Mouse (Mus musculus): Measurements from ENCODE around the gene Inip. TPM values are rescaled to one million over a fixed set of nuclear protein-coding genes. Genes with fewer than 3 reads are reported as not detected.

Gene Inip
- polyA plus RNA-seq, 1 experiment from 2014 or later, result 86.7 TPM

DNA sequence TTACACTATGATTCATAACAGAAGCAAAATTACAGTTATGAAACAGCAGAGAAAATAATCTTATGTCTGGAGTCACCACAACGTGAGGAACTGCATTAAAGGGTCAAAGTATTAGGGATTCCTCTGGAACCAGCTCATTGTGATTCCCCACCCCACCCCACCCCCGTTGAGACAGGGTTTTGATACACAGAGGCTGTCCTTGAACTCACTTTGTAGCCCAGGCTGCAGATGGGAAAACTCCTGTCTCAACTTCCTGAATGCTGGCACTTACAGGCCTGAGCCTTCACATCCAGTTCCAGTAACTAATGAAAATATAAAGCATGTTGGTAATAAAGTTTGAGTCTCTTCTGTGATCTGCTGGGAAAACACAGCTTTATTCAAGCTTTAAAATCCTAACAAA, 16.0 kb downstream of the Inip start:
- Histone ChIP-seq H3K27ac (no peak overlapping the region), H3K36me3 (0 out of 2 replicates have a peak, but pooled peaks cover 5% of the 10 kb centered on the region), H3K4me3 (no peak overlapping the region), H3K27me3 (ENCODE audit: insufficient read depth, poor library complexity, severe bottlenecking) (no peaks in the 10 kb centered on the region), H3K4me1 (replicated peaks) (peaks cover 14% of the 10 kb centered on the region), H3K9me3 (no peaks in the 10 kb centered on the region)
- no peak for DNase-seq (ENCODE audit: low spot score)
- WGBS, result 25% methylated on average over 2 of the region's 2 CpGs

DNA sequence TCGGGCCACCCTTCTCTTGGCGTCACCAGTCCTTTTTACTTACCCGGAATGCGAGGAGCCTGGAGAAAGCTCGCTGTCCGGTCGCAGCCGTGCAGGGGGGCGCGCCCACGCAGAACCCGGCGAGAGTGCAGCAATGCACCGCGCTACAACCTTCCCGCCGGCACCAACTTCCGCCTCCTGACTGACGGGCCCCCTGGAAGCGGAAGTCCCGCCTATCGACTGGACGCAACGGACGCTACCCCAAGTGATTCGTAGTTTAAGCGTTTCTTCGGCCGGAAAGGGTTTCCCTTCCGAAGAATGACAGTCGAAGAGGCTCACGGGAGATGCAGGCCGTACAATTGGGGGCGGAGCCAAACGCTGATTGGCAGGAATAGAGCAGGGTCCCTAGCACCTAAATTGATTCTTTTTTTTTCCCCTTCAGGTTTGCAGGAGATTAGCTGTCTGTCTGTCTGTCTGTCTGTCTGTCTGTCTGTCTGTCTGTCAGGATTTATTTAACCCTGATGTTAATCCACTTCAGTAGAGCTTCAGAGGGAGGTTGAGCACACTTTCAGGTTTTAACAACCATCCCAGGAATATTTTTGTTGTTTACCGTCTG, 17.6 kb downstream of the Inip start:
- Histone ChIP-seq H3K27me3 (ENCODE audit: insufficient read depth, poor library complexity, severe bottlenecking) (no peaks in the 10 kb centered on the region), H3K9me3 (no peaks in the 10 kb centered on the region), H3K4me3 (peak overlapping the region; percentile 92), H3K4me1 (replicated peaks) (peaks cover 14% of the 10 kb centered on the region), H3K36me3 (peaks cover 14% of the 10 kb centered on the region), H3K27ac (peak overlapping the region; percentile 94)
- WGBS, result 1% methylated on average over 36 of the region's 36 CpGs
- peak; percentile 97 for DNase-seq (ENCODE audit: low spot score)

DNA sequence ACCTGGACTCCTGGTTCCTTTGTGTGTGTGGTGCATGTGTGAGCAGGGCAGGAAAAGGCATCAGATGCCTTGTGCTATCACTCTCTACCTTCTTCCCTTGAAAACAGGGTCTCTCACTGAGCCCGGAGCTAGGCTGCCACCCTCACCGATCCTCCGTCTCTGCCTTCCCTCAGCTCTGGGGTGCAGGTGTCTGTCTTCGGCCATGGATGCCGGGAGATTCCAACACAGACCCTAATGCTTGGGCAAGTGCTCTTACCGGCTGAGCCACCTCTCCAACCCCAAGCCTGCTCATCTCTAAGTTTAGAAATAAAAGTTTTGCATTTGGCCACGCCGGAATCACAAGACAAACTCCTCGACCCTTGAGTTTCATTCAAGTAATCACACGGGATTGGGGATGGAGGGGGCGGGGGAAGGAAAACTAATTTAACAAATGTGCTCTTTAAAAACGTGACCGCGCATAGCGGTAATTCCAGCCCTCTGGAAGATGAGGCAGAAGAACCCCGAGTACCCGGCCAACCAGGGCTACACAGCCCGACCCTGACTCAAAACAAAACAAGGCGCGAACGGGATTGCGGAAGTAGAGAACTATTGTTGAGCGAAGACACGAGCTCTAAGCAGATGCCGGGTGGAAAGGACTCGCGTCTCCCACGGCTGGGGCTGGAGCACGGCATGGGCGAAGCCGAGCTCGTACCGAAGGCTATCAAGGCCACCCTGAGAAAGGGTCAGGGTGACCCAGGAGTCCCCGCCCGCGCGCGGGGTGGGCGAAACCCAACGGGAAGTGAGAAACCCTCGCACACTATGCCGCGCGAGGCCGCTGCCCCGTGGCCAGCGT, 18.3 kb downstream of the Inip start:
- H3K4me1 ChIP-seq (replicated peaks), result peaks cover 14% of the 10 kb centered on the region
- H3K27ac ChIP-seq, result peak overlapping the region; percentile 94
- no peaks in the 10 kb centered on the region for H3K9me3 ChIP-seq
- WGBS, result under 1% methylated on average over 47 of the region's 47 CpGs
- H3K36me3 ChIP-seq, result peaks cover 21% of the 10 kb centered on the region
- H3K4me3 ChIP-seq, result peak overlapping the region; percentile 92
- DNase-seq (ENCODE audit: low spot score), result peak; percentile 47
- H3K27me3 ChIP-seq (ENCODE audit: insufficient read depth, poor library complexity, severe bottlenecking), result no peaks in the 10 kb centered on the region

DNA sequence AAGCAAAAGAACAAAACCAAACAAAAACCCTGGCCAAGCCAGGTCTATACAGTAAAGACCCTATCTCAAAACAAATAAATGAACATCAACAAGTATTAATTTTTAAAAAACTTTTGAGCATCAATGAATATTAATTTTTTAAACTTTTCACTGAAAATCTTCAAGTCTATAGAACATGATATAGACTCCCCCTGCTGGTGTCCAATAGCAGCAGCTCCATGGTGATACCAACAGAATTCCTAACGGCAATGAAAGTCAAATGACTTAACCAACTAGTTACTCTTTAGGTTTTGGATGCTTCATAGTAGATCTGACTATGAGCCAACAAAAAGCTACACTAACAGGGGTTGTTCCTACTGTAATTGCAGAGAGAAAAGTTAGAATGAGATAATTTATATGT, 20.8 kb downstream of the Inip start:
- no peak for DNase-seq (ENCODE audit: low spot score)
- WGBS, result 45% methylated on average over 1 of the region's 1 CpGs
- peaks cover 14% of the 10 kb centered on the region for H3K4me1 ChIP-seq (replicated peaks)
- no peak overlapping the region for H3K4me3 ChIP-seq
- no peaks in the 10 kb centered on the region for H3K9me3 ChIP-seq
- no peak overlapping the region for H3K27ac ChIP-seq
- H3K27me3 ChIP-seq (ENCODE audit: insufficient read depth, poor library complexity, severe bottlenecking), result no peaks in the 10 kb centered on the region
- H3K36me3 ChIP-seq, result peaks cover 42% of the 10 kb centered on the region

DNA sequence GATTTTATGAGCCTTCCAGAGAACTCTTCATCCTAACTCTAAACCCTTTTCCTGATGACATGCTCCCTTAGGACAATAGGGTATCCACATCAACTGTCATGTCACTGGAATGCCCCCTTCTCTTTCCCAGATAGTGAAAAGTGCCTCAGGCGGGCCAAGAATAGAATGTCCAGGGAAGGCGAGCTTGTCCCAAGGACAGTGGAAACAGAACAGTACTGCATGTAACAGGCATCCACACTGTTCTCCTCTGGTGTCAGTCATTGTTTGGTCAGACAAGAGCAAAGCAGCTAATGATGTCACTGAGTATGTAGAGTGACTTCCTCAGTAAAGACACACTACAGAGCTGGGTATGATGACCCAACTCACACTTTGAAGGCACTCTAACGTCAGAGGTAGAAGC, 23.6 kb downstream of the Inip start:
- H3K36me3 ChIP-seq, result peaks cover 64% of the 10 kb centered on the region
- no peaks in the 10 kb centered on the region for H3K27me3 ChIP-seq (ENCODE audit: insufficient read depth, poor library complexity, severe bottlenecking)
- H3K4me3 ChIP-seq, result no peak overlapping the region
- no peaks in the 10 kb centered on the region for H3K9me3 ChIP-seq
- no peak for DNase-seq (ENCODE audit: low spot score)
- H3K27ac ChIP-seq, result no peak overlapping the region
- peaks cover 24% of the 10 kb centered on the region for H3K4me1 ChIP-seq (replicated peaks)
- whole genome bisulfite sequencing, result 82% methylated on average over 3 of the region's 3 CpGs

DNA sequence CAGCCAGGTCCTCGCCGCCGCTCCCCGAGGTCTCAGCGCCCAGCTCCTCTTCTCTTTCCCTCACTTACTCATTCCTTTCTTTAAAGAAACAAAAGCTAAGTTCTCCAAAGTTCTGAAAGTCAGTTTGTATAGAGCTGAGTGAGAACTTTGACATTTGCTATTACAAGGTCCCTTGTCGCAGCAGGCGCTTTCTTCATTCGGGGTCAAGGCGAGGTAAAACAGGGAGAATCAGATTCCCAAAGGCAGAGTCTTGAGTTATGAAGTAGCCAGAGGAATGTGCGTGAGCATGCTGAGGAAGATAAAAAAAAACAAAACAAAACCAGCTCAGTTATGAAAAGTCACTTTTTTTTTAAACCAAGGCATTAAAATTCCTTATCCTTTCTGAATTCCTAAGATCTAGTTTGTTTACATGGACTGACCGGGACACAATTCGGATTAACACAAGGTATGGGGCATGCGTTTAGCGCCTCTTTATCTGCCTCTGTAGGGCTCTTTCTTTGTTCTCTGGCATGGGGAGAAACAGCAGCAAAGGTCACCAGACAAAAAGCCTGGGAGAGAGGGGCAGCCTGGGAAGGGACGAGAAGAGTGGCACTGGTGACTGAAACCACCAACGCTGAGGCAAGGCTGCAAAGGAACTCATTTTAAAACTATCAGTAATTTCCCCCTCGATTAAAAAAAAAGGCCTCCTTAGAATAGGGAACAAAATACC, 29.1 kb downstream of the Inip start:
- WGBS, result 42% methylated on average over 17 of the region's 17 CpGs
- peak overlapping the region; percentile 80 for H3K27ac ChIP-seq
- H3K4me3 ChIP-seq, result no peak overlapping the region
- peaks cover 77% of the 10 kb centered on the region for H3K36me3 ChIP-seq
- no peaks in the 10 kb centered on the region for H3K9me3 ChIP-seq
- H3K27me3 ChIP-seq (ENCODE audit: insufficient read depth, poor library complexity, severe bottlenecking), result no peaks in the 10 kb centered on the region
- peaks cover 21% of the 10 kb centered on the region for H3K4me1 ChIP-seq (replicated peaks)
- peak; percentile 47 for DNase-seq (ENCODE audit: low spot score)

- H3K27me3 ChIP-seq (ENCODE audit: insufficient read depth, poor library complexity, severe bottlenecking), result no peaks in the 10 kb centered on the region
- H3K27ac ChIP-seq, result no peak overlapping the region
- no peak overlapping the region for H3K4me3 ChIP-seq
- no peaks in the 10 kb centered on the region for H3K9me3 ChIP-seq
- DNase-seq (ENCODE audit: low spot score), result no peak
- 95% methylated on average over 2 of the region's 2 CpGs for WGBS
- H3K4me1 ChIP-seq (replicated peaks), result peaks cover 26% of the 10 kb centered on the region
- peaks cover 40% of the 10 kb centered on the region for H3K36me3 ChIP-seq
Observed at GRCm38 (mm10) chr4:59767717-59768116, 33.7 kb downstream of the Inip start.

DNA sequence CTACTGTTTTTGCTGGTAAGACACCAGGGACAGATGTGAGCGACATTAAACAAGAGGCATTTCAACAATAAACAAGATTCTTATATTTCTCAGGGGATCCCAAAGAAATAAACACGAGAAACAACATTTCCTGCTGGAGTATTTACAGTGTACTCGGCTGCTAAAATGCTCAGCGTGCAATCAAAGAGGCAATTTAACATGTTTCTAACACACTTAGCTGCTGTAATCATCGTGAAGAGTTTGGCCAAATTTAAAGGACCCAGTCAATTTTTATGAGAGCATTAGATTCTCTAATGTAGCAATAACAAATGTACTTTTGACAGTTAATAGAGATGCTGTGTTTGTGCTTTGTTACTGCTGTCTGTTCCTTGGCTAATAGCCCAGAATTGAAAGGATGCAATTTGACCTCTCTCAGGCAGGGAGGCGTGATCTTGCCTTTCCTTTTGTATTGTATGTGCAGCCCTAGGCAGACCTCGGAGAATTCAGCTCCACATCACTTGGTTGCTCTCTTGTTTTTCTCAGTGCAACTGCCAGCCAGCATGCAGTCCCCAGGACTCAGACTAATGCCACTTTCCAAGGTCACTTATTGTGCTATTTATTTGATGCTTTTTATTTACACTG, 35.9 kb downstream of the Inip start:
- DNase-seq (ENCODE audit: low spot score), result peak; percentile 32
- Histone ChIP-seq H3K27me3 (ENCODE audit: insufficient read depth, poor library complexity, severe bottlenecking) (no peaks in the 10 kb centered on the region), H3K36me3 (peaks cover 20% of the 10 kb centered on the region), H3K9me3 (no peaks in the 10 kb centered on the region), H3K27ac (peak overlapping the region; percentile 41; the same call in 1 of the 2 replicates), H3K4me3 (no peak overlapping the region), H3K4me1 (replicated peaks) (peaks cover 15% of the 10 kb centered on the region)
- WGBS, result 42% methylated on average over 7 of the region's 7 CpGs

- no peaks in the 10 kb centered on the region for H3K9me3 ChIP-seq
- H3K27me3 ChIP-seq (ENCODE audit: insufficient read depth, poor library complexity, severe bottlenecking), result no peaks in the 10 kb centered on the region
- no peak overlapping the region for H3K4me3 ChIP-seq
- H3K27ac ChIP-seq, result peak overlapping the region; percentile 41; the same call in 1 of the 2 replicates
- 76% methylated on average over 7 of the region's 7 CpGs for WGBS
- H3K36me3 ChIP-seq, result peaks cover 14% of the 10 kb centered on the region
- peaks cover 15% of the 10 kb centered on the region for H3K4me1 ChIP-seq (replicated peaks)
- DNase-seq (ENCODE audit: low spot score), result no peak
Observed at GRCm38 (mm10) chr4:59764950-59765349, 36.4 kb downstream of the Inip start.

DNA sequence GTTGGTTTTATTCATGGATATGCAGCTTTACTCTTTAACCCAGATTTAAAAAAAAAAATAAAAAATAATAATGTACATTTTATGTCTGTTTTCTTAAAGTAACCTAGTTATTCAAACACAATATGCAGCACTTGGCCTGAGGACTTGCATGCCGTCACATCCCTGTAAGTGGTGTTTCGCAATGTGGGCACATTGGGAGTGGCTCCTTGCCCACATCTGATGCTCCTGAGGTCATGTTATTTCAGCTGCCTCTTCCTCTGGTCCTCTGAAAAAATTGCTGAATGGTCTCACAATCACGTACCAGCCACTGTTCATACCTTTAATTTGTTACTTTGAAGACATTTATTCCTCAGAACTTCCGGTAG, 40.0 kb downstream of the Inip start:
- Histone ChIP-seq H3K36me3 (no peaks in the 10 kb centered on the region), H3K27ac (no peak overlapping the region), H3K27me3 (ENCODE audit: insufficient read depth, poor library complexity, severe bottlenecking) (no peaks in the 10 kb centered on the region), H3K4me1 (replicated peaks) (peaks cover 15% of the 10 kb centered on the region), H3K4me3 (no peak overlapping the region), H3K9me3 (no peaks in the 10 kb centered on the region)
- 81% methylated on average over 4 of the region's 4 CpGs for WGBS
- no peak for DNase-seq (ENCODE audit: low spot score)

DNA sequence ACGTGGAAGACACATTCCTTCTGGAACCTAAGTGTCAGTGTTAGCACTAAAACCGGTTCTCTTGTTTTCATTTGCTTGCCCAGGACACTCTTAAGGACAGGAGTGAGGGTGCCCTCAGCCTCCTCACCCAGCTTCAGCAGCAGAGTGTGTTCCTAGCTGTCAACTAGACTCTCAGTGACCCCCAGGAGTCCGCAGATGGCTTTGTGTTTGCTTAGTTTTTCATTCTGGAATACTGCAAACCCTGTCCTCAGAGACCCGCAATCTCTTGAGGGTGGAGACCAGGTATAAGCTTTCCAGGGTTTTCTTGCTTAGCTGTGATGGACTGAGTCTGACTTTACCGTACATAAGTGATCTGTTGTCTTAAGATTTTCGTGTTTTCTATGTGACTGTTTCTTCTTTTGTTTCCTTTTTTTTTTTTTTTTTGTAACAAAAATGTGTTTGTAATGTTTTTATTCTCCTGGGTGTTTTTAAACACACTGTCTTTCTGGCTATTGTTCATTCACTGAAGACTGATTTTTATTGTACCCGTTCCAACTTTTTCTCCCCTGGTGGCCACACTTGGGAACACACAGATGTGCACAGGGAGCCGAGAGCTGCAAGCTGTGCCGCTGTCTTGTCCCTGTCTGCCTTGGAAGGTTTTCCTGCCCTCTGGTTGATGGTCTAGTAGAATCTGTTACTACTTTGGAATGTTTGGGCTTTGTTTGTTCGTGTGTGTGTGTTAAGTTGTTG, 40.6 kb downstream of the Inip start:
- H3K27ac ChIP-seq, result no peak overlapping the region
- H3K27me3 ChIP-seq (ENCODE audit: insufficient read depth, poor library complexity, severe bottlenecking), result no peaks in the 10 kb centered on the region
- peak; percentile 40 for DNase-seq (ENCODE audit: low spot score)
- no peaks in the 10 kb centered on the region for H3K9me3 ChIP-seq
- WGBS, result 59% methylated on average over 10 of the region's 10 CpGs
- H3K4me3 ChIP-seq, result no peak overlapping the region
- H3K4me1 ChIP-seq (replicated peaks), result peaks cover 10% of the 10 kb centered on the region
- H3K36me3 ChIP-seq, result 0 out of 2 replicates have a peak, but pooled peaks cover 4% of the 10 kb centered on the region

DNA sequence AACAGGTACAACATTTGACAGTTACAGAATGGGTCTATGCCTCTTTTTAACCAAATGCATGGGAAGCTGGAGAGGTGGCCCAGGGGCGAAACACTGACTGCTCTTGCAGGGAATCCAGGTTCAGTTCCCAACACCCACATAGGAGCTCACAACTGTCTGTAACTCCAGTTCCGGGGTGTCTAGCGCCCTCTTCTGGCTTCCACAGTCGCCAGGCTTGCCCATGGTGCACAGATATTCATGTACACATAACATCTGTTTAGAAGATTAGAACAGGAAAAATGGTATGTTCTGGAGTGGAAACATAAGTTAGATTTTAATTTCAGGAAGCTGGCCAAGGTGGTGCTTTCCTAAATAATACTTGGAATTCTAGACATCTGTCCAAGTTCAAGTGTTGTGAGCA, 41.4 kb downstream of the Inip start:
- DNase-seq (ENCODE audit: low spot score), result no peak
- H3K27ac ChIP-seq, result no peak overlapping the region
- H3K36me3 ChIP-seq, result 0 out of 2 replicates have a peak, but pooled peaks cover 11% of the 10 kb centered on the region
- H3K4me3 ChIP-seq, result no peak overlapping the region
- WGBS, result 75% methylated on average over 4 of the region's 4 CpGs
- peaks cover 2% of the 10 kb centered on the region for H3K4me1 ChIP-seq (replicated peaks)
- H3K9me3 ChIP-seq, result no peaks in the 10 kb centered on the region
- H3K27me3 ChIP-seq (ENCODE audit: insufficient read depth, poor library complexity, severe bottlenecking), result no peaks in the 10 kb centered on the region
